Mouse (Mus musculus) bone marrow macrophage, adult 2 months (primary cell): ENCODE results near the gene 1810049J17Rik.

Source experiments
- CTCF ChIP-seq: IDR thresholded peaks from 2 replicates; pipeline ENCODE4 v1.5.1; 2012; ENCODE audit warnings: low read depth, mild to moderate bottlenecking, low read length, moderate library complexity
- POLR2A ChIP-seq: IDR thresholded peaks from 2 replicates; pipeline ENCODE4 v1.6.1; 2012; ENCODE audit warnings: mild to moderate bottlenecking, low read depth, low read length, borderline replicate concordance

GRCm38 (mm10) chr15:12285535-12285809, 36.2 kb downstream of the 1810049J17Rik start:
- TF ChIP-seq CTCF (no peak), POLR2A (no peak)
